Mouse (Mus musculus): ENCODE data around the gene Nadk2.

The Nadk2 gene

DNA sequence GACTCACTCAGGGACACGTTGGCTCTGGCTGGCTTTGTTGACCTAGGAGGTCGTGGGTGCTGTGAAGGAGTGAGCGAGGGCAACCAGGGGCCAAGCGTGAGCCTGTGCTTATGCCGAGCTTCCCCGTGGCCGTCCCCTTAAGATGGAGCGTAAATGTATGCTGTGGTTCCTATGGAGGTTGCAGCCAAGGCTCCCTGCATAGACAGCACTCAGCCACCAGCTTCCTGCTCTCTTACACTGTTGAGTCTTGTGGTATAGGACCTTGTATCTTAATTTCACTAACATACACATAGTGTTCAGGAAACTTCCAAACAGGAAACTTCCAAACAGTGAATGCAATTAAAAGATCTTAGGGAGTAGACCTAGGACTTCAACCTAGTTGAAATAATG lies 17.6 kb downstream of the Nadk2 start:
- DNase-seq, result no peak

DNA sequence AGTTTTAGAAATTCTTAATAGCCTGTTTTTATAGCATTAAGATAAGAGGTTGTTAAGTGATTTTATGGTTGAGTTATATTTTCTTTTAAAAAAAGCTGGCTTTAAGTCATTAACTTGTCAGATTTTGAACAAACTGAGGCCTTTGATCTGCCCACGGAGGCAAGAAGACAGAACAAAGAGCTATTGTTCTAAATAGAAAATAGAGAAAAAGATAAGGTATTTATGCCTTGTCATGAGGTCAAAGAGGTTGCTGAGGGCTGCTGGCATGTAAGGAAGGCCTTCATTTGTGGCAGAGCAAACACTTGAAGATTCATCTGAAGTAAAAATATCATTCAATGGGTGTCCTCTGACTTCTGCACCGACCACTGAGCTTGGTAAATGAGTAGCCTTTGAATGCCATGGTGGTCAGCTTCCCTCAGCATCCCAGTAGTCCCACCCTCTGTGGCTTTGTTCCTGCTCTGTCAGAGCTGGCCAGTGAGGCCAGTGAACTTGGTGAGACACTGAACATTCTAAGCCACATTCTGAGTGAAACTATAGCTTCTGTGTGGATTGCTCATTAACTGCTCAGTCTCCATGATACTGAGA lies 18.2 kb downstream of the Nadk2 start:
- DNase-seq, result no peak

DNA sequence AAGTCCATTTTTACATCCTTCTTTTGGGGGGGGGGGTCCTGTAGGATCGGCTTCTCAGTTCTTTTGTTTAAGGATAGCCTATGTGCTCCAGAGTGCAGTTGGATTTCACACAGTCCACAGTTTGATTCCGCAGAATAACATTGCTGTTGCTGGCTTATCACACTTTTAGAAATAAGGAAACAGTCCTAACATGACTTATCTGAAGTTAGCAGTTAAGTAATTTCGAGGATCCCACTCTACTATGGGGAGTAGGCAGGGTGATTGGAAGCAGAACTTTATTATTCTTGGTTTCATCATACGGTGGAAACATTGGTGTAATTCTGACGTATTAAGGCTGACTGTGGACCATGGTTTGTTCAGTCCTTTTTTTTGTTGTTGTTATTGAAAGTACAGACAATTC lies 19.6 kb downstream of the Nadk2 start:
- no peak for DNase-seq

DNA sequence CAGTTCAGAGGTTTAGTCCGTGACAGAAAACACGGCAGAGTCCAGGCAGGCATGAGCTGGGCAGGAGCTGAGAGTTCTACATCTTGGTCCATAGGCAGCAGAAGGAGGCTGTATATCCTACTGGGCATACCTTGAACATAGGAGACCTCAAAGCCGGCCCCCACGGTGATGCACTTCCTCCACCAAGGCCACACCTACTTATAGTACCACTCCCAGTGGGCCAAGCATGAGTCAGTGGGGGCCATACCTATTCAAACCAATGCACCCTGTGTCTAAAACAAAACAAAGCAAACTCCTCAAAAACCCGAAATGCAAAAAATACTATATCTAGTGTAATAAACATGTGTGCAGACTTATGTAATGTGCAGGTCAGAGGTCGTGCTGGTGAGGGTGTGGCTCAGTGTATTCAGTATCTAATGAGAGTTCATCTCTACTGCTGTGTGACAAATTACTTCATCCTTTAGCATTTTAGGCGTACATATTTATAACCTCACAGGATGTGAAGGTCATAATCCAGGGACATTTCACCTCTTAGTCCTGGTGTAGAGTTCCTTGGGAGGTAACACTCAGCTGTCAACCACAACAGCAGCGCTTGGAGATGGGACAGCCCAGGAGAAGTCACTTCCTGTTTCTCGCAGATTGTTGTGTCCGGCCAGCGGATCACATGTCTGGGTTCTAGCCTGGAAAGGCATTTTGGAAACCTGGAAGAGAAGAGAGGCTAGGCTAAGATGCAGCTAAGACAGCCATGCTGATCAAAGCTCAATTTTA lies 22.7 kb downstream of the Nadk2 start:
- no peak for DNase-seq

DNA sequence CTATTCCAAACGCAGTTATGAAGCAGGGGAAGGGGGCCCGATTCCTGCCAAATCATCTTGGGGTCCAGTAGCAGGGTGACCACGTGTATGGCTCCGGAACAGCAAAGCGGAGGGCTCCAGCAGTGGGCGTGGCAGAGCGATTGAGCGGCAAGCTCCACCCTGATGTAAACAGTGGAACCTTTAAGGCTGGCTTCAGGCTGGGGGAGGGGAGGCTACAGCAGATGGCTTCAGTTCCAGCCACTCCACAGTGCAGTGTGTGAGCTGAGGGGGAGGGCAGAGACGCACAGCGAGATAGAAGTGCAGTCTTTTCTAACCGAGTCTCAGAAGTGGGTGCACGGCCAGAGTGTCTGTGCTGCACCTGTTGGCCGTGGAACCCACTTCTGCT lies 23.3 kb downstream of the Nadk2 start:
- no peak for DNase-seq

DNA sequence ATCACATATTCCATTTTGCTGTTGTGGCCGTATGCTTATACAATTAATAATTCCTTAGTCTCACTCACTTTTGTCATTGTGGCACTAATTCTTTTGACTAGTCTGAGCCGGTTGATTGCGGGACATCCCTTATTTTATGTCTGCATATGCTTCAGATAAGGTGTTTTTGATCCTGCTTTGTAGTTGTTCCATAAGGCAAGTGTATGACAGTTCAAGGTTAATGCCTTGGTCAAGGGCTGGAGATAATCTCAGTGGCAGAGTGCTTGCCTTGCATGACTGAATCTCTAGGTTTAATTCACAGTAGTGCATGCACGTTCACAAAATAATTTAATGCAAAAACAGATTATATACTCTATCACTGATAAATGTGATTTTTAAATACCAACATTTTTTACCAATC lies 25.8 kb downstream of the Nadk2 start:
- DNase-seq, result no peak

DNA sequence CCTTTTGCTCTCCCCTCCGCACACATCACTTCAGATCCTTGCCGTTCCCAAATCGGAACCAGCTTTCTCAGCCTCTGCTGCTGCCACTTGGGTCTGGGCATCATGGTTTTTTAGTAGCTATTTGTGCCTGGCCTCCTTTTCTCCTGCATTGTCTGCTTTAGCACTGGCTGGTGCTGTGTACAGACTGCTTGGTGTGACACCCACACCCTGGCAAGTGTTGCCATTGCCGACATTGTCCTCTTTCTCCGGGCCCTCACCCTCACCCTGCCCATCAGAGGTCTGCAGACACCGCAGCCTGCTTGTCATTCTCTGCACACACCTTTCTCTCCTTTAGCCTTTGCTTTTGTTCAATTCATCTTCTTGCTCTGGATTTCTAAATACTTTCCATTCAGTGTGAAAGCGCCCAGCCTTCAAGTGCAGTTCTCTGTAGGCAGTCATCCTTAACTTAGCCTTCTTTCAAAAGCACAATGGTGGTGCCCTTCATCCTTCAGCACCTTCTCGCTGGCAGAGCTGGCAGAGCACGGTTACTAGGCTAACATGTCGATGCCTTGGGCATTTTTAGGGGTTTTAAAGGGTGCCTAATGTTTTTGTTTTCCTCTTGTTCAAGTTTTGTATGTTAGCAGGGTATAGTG lies 29.5 kb downstream of the Nadk2 start:
- DNase-seq, result no peak

DNA sequence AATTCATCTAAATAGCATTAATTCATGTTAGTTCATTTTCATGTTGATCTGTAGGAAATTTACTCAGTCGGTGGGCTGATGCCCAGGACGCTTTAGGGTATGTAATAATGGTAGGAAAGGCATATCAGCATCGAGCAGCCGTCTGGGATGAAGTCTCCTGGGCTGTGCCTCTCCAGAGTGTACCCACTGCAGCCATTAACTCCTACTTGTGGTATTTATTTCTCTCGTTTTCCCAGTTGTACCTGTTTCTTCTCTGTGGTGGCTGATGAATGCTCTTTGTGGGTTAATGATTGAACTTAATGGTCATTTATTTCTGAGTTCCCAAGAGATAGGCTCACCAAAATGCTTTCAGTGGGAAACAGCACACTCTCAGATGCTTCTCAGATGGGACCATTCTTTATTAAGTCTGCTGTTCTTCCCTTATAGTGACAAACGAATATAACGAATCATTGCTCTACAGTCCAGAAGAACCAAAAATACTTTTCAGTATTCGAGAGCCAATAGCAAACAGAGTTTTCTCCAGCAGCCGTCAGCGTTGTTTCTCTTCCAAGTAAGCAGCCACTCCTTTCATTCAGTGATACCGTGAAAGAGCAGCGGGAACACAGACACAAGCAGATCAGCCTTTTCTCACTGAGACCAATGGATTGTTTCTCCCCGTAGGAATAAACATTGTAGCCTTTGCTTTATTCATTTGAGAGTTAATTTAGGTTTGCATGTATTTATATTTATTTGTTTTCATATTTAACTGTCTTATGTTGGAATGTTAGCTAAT lies 35.4 kb downstream of the Nadk2 start:
- DNase-seq, result no peak

DNA sequence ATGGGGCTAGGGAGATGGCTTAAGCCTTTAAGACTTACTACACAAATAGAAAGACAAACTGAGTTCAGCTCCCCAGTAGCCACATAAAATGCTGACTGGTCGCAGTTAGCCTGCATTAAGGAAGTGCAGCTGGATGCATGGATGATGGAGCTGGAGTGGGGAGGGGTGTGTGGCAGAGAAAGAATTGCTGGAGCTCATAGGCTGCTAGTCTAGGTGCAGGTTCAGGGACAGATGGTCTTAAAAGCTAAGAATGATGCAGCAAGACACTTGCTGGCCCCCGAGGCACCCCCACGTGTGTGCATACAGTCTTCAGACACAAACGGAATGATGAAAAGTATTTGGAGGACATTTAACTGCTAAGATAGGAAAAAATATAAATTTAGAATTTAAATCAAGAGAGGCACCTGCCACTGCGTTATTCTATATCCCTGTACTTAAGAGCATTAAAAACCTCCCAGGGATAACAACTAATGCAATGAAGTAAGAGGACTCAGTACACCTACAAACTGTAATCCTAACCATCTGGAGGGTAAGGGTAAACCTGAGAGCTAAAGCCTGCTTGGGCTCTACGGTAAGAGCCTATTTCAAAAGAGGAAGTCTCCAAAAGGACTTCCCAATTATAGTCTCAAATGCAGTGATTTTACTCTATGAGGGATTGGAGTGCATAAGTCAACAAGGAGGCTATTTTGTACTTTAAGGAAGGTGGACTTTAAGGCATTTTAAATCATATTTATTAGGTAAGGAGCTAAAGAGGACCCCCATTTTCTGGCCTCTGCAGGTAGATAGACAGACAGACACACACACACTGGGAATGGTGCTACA lies 39.7 kb downstream of the Nadk2 start:
- no peak for DNase-seq

DNA sequence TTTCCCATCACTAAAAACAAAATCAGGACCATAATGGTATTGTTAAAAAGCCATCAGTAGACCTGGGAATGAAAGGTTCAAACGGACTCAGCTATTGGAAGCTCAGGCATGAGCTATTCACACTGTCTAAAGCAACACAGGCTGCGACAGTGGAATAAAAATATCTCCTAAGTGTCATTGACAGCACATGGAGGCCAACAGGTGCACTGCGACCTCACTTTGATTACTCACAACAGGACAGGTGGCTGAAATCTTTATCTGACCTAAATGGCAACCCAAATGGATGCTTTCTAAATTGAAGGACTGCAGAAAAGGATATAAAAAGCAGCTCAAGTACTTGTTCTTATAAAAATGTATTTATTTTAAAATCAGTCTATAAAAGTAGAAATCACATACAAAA lies 40.6 kb downstream of the Nadk2 start:
- no peak for DNase-seq

DNA sequence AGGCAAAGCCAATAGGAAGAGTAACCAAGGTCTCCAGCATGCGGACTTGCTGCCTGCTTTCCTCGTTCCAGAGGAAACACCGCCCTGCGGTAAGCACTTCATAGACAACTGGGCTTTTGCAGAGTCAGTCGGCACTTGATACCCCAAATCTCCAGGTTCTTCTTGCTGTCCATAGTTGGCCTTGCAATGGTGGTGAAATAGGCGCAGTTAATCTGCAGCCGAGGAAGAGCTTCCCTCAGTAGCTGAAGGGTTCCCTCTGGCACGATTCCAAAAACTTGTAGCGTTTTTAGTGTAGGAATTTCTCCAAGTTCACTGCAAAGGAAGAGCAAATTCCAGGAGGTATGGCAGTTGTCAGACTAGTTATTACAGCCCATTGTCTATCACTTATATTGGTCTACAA lies 42.5 kb downstream of the Nadk2 start:
- no peak for DNase-seq

DNA sequence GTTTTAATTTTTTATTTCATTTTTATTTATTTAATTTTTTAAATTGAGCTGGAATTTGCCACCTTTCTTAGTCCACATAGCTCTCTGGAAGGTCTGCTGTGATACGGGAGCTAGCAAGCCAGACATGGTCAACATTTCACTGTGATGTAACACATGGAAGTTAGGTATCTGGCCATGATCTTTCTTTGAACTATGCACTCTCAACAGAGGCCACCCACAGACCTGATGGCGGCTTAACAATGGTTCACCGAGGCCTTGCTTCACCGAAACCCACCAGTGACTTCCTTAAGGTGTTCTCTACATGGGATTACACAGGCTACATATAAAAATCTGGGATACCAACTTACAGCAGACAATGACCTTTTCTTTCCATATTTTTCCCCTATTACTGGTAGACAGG lies 43.1 kb downstream of the Nadk2 start:
- no peak for DNase-seq

DNA sequence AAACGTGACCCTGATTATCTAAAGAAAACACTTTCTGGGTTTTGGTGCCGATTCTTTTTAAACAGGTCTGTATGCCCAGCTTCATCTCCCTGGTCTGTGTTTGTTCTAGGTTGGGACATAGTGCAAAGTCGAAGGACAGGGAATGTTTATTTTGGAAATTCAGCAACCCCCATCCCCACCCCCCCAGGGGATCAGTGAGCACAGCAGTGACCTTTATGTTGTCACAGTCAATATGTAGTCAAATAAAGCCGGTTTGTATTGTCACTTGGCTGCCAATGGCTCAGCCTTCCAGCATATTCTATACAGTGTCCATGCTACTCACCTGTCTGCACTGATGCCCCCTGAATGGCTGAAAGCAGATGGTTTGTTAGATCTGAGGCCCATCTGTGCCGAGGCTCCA lies 43.5 kb downstream of the Nadk2 start:
- DNase-seq, result peak; percentile 40 to 50

DNA sequence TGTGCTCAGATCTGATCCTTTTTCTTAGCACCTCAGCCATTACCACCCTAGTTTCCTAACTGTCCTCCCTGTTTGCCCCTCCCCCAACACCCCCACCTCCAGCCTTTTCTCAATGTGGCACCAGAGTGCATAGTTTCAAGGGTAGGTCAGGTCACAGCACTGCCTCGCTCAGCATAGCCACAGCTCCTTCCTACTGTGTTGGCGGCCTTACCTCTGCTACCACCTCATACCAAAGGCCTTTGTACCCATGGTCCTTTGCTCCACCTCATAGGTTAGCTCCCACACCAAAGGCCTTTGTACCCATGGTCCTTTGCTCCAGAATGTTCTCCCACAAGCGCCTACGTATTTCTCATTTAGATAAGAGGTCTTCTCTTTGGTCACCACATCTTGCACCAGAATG lies 47.8 kb downstream of the Nadk2 start:
- DNase-seq, result peak; percentile 26 to 61

DNA sequence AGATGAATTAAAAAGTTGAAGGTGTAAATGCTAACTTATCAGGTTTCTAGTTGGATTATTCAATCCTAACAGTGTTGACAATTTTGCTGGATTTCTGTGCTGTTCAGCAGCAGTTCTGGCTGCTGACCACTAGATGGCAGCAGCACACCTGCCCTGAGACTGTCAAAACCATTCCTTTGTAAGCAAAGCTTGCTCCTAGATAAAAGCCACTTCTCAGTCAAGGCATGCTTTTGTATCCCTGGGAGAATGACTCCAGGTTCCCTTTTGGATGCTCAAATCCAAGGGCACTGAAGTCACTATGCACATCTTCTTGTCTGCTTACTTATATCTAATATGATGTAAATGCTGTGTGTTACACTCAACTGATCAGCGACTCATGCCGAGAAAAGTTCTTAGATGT lies 49.0 kb downstream of the Nadk2 start:
- peak; percentile 28 to 48 for DNase-seq

DNA sequence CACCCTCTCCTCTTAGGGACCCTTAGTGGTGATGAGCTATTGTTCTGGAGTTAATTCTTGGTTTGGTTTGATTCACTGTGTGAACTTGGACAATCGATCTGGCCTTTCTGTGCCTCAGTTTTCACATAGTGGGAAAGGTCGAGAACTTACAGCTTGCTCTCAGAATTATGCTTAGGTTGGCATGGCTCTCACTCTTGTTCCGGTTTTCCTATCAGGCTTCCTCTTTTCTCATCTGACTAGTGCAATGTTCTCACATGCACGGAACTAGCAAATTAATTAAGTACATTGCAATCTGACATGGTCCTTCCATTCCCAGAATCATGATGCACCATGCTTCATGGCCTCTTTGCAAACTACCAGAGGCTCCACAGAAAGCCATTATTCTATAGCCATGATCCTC lies 51.9 kb downstream of the Nadk2 start:
- no peak for DNase-seq

DNA sequence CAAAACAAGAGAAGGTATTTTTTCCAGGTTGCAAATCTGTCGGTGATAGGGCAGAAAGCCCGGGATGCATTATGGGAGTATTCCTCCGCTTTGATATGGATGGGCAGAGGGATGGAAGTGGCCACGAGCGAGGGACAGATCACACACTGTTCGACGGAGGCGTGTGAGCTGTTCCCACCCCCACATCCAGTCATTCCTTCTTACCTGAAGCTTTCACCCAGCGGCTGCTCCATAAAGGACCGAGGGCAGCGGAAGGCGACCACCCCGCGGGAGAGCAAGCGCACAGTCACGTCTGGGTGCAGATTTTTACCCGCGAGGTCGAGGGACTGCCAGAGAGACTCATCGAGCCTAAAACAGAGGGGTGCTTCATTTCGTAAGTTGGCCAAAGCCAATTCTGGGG lies 53.8 kb downstream of the Nadk2 start:
- DNase-seq, result no peak

DNA sequence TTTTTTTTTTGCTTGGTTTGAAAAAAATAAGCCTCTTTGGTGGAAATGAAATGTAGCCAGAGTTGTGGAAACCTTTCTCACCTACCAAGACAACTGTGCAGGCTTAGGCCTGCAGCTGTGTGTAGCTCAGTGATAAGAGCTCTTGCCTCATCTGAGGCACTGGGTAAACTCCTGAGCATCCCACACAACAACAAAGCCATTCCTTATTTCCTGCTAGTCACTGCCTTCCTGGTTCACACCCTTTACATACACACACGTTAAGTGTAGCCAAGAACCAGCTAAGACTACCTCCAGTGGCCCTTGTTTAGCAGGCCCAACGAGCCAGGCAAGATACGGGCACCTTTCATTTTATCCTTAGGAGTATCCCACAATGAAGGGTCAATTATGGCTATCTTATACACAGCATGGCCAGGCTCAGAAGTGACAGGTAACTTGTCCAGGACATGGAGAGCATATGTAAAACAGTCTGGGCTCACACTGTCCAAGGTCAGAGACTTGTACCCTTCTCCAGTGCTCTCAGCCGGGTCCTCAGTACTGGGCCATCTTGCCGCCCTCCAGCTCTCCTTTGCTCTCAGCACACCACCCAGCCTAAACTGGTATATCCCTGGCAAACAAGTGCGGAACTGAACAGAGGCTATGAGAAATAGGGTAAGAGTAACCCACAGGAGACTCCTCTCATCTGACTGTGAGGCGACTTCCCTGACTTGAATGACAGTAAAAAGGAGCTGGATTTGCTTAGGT lies 56.2 kb downstream of the Nadk2 start:
- no peak for DNase-seq

DNA sequence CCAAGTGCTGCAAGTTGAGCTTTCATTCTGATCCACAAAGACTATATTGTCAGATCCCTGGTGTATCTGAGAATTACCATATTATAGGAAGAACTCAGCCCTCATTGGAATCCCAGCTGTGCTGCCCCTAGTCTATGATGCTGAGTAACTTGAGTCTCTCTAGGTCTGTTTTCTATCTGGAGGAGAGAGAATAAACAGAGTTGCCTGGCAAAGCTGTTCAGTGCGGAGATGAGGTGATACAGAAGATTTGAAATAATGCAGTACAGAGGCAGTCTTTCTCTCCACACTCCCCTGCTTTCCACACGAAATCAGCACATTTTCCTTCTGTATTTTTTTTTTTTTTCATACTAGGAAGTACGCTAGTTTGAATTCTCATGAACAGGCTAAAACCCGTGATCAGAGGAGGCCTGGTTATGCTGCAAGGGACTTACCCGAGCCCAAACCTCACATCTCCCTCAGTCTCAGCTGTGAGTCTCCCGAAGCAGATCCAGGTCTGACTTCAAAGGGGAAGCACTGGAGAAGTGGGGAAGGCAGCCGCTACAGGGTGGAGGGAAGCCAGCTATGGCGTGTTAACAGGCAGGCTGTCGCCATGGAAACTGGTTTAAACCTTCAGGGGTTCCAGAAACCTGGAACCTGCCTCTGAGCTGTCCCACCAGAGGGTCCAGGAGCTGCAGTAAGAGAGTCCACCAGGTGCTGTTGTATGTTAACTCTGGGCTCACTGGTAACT lies 59.9 kb downstream of the Nadk2 start:
- DNase-seq, result no peak

DNA sequence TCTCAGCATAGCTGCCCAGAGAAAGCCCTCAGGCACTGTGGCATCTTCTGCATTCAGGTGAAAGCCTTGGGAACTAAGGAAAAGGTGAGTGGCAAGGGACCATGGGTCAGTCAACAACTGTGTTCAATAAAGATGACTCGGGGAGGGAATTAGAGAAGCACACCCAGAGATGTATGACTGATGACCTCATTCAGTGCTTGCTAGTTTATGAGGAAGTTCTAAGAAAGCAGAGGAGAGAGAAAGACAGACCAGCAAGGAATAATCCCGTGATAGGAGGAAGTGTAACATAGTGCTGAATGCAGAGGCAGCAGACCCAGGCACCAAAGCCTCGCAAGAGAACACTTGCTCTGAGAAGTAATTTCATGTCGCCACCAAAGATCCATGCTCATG lies 60.4 kb downstream of the Nadk2 start:
- no peak for DNase-seq

DNA sequence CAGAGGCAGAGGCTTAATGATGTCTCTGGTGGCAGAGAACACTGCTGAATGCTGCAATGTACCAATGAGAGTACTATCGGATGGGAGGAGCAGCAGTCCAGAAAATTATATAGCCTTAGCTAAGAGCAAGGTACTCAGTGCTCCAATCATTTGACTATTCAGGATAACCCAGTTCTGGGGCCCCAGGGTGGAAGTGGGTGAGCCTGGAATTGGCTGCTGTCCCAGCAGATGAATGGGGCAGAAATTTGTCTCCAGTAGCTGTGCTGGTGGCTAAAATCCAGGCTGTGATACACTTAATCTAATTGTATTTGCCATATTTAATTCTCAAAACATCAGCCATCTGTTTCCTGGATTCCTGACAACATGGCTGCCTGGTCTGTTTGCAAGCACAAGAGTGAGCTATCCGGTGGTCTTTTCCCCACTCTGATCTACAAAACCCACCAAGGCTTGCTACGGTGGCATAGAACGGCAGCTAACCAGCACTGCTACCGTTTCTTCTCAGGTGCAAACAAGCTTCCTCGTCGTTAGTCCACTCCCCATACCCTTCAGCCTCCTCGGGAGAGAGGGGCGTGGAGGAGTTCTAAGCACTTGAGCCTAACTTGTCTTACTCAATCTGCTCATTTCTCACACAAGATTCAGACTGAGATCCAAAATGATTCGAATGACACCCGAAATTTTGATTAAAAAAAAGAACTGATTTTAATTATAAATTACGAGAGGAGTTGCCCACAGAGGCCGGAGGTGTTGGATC lies 61.8 kb downstream of the Nadk2 start:
- no peak for DNase-seq
